8 mouse cellular contexts compared by ENCODE assay signal in the genomic region with DNA sequence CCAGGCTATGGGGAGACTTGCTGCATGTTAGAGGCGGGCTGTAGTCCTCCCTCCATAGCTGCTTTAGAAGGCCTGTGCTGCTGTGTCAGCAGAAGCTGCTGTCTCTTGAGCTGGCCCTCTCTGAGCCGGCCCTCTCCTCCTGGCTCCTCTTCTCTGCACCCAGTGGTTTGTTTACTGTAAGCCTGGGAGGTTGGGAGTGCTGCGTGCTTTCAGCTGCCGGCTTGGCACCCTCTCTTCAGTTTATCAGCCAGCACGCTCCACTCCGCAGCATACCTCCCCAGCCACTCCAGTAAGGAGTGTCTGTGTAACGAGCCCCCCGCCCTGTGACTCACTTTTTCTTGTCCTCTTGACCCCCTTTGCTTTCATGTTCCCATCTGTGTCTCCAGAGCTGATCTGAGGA. TPM values are rescaled to one million over a fixed set of nuclear protein-coding genes. Genes with fewer than 3 reads are reported as not detected.
DNase-seq lines count a peak whose midpoint lies in the region; ATAC-seq lines count a peak whose summit lies in the region.

No protein-coding gene starts in this region.

- H3K36me3 ChIP-seq in hindbrain, embryonic 10.5 days, result peaks cover 98% of the 10 kb centered on the region
- no peaks in the 10 kb centered on the region; the same call in 1 of the 2 replicates for H3K36me3 ChIP-seq in midbrain, embryonic 11.5 days (ENCODE audit: control insufficient read depth, insufficient read depth, low read length)

- intact Hi-C loops in heart, postnatal 25 days (cut with DNase I), result loop anchor here (2.0 kb wide), 2 partner anchors 74 to 164 kb away; no protein-coding TSS in a partner anchor

- H3K27me3 ChIP-seq in hindbrain, embryonic 10.5 days (ENCODE audit: insufficient read depth, poor library complexity, severe bottlenecking), result no peaks in the 10 kb centered on the region
- H3K27me3 ChIP-seq in midbrain, embryonic 11.5 days (ENCODE audit: control insufficient read depth, insufficient read depth, low read length), result no peaks in the 10 kb centered on the region; the same call in 1 of the 2 replicates

- peak; percentile 37 to 71 for DNase-seq in adrenal gland, adult (ENCODE audit: inconsistent age in 2 of 2, low spot score in 1 of 2)
- DNase-seq in adrenal gland, postnatal 25 days, result no peak
- peak; percentile 50 for DNase-seq in heart, postnatal 25 days (ENCODE audit: low spot score)
- peak; percentile 71 for DNase-seq in lung, postnatal 14 days
- no peak for DNase-seq in hindbrain, embryonic 10.5 days (ENCODE audit: low spot score)
- DNase-seq in midbrain, embryonic 11.5 days (ENCODE audit: low spot score, missing footprints), result no peak
- DNase-seq in thymus, postnatal 0 days (ENCODE audit: low spot score), result no peak

- no peak overlapping the region for H3K4me2 ChIP-seq in midbrain, embryonic 11.5 days

- 57% methylated on average over 8 of the region's 8 CpGs for WGBS in hindbrain, embryonic 10.5 days
- WGBS in midbrain, embryonic 11.5 days, result 58% methylated on average over 8 of the region's 8 CpGs

- peaks cover 34% of the 10 kb centered on the region for H3K4me1 ChIP-seq in brown adipose tissue, adult 24 weeks (ENCODE audit: control insufficient read depth, insufficient read depth, insufficient read length, low read length)
- 0 out of 2 replicates have a peak, but pooled peaks cover 13% of the 10 kb centered on the region for H3K4me1 ChIP-seq in hindbrain, embryonic 10.5 days (replicated peaks)
- H3K4me1 ChIP-seq in midbrain, embryonic 11.5 days (ENCODE audit: control insufficient read depth, insufficient read depth, low read length), result no peaks in the 10 kb centered on the region

- no peak overlapping the region for H3K9ac ChIP-seq in midbrain, embryonic 11.5 days (ENCODE audit: low read length)

- 0 out of 2 replicates have a peak overlapping the region, but pooled peaks have one; percentile 4 for H3K27ac ChIP-seq in brown adipose tissue, adult 24 weeks (replicated peaks; ENCODE audit: low read depth, low read length)
- no peak overlapping the region for H3K27ac ChIP-seq in hindbrain, embryonic 10.5 days
- H3K27ac ChIP-seq in midbrain, embryonic 11.5 days (ENCODE audit: low read depth, low read length), result no peak overlapping the region

- no peak for ATAC-seq in midbrain, embryonic 11.5 days (ENCODE audit: low FRiP score)

- no peak overlapping the region for H3K4me3 ChIP-seq in brown adipose tissue, adult 24 weeks (ENCODE audit: insufficient read depth, low read depth, low read length)
- no peak overlapping the region for H3K4me3 ChIP-seq in hindbrain, embryonic 10.5 days
- no peak overlapping the region for H3K4me3 ChIP-seq in midbrain, embryonic 11.5 days (ENCODE audit: low read depth, low read length)

- H3K9me3 ChIP-seq in hindbrain, embryonic 10.5 days, result no peaks in the 10 kb centered on the region
- no peaks in the 10 kb centered on the region for H3K9me3 ChIP-seq in midbrain, embryonic 11.5 days (ENCODE audit: control insufficient read depth, low read length)

RNA-seq across cellular contexts. Expression of a gene that starts 12.9 kb away (rescaled TPM):
- 39.3 and 54.1 TPM in 2 replicates for total RNA-seq in adrenal gland, postnatal 25 days (2021)
- polyA plus RNA-seq in brown adipose tissue, adult 24 weeks (2012; ENCODE audit: insufficient read depth, insufficient read length, missing spikeins), result 4.4 and 7.1 TPM in 2 replicates
- total RNA-seq in heart, postnatal 25 days (2021), result 1 to 10 TPM; 8.0 to 8.7 TPM
- polyA plus RNA-seq in hindbrain, embryonic 10.5 days (2016; fragmentation: Nextera tagmentation; extraction: Ambion mirVana), result 11.2 and 12.9 TPM in 2 replicates
- polyA plus RNA-seq in midbrain, embryonic 11.5 days (2014; fragmentation: Nextera tagmentation; extraction: Ambion mirVana), result 6.0 and 6.9 TPM in 2 replicates
- polyA plus RNA-seq in thymus, postnatal 0 days (2015; fragmentation: Nextera tagmentation; extraction: Ambion mirVana), result 10.5 and 11.5 TPM in 2 replicates

RNA-seq across cellular contexts. Expression of a gene that starts 21.3 kb away (rescaled TPM):
- total RNA-seq in adrenal gland, postnatal 25 days (2021), result 2.6 and 3.3 TPM in 2 replicates
- polyA plus RNA-seq in brown adipose tissue, adult 24 weeks (2012; ENCODE audit: insufficient read depth, insufficient read length, missing spikeins), result not detected in 2 replicates
- total RNA-seq in heart, postnatal 25 days (2021), result under 1 TPM; 0.55 to 0.64 TPM
- polyA plus RNA-seq in hindbrain, embryonic 10.5 days (2016; fragmentation: Nextera tagmentation; extraction: Ambion mirVana), result 0.14 TPM in 1 of 2 replicates, not detected in the other
- 0.10 TPM in 1 of 2 replicates, not detected in the other for polyA plus RNA-seq in midbrain, embryonic 11.5 days (2014; fragmentation: Nextera tagmentation; extraction: Ambion mirVana)
- polyA plus RNA-seq in thymus, postnatal 0 days (2015; fragmentation: Nextera tagmentation; extraction: Ambion mirVana), result 0.10 and 0.13 TPM in 2 replicates

RNA-seq across cellular contexts. Expression of a gene that starts 25.5 kb away (rescaled TPM):
- total RNA-seq in adrenal gland, postnatal 25 days (2021), result 93.5 and 115 TPM in 2 replicates
- 98.3 and 102 TPM in 2 replicates for polyA plus RNA-seq in brown adipose tissue, adult 24 weeks (2012; ENCODE audit: insufficient read depth, insufficient read length, missing spikeins)
- 10 to 100 TPM; 15.8 to 17.1 TPM for total RNA-seq in heart, postnatal 25 days (2021)
- polyA plus RNA-seq in hindbrain, embryonic 10.5 days (2016; fragmentation: Nextera tagmentation; extraction: Ambion mirVana), result 53.1 and 59.6 TPM in 2 replicates
- polyA plus RNA-seq in midbrain, embryonic 11.5 days (2014; fragmentation: Nextera tagmentation; extraction: Ambion mirVana), result 53.2 and 53.3 TPM in 2 replicates
- polyA plus RNA-seq in thymus, postnatal 0 days (2015; fragmentation: Nextera tagmentation; extraction: Ambion mirVana), result 37.3 and 40.5 TPM in 2 replicates

RNA-seq across cellular contexts. Expression of a gene that starts 30.2 kb away (rescaled TPM):
- 55.2 and 70.0 TPM in 2 replicates for total RNA-seq in adrenal gland, postnatal 25 days (2021)
- polyA plus RNA-seq in brown adipose tissue, adult 24 weeks (2012; ENCODE audit: insufficient read depth, insufficient read length, missing spikeins), result 55.0 and 67.5 TPM in 2 replicates
- total RNA-seq in heart, postnatal 25 days (2021), result 10 to 100 TPM; 19.1 to 21.4 TPM
- polyA plus RNA-seq in hindbrain, embryonic 10.5 days (2016; fragmentation: Nextera tagmentation; extraction: Ambion mirVana), result 44.7 and 49.7 TPM in 2 replicates
- polyA plus RNA-seq in midbrain, embryonic 11.5 days (2014; fragmentation: Nextera tagmentation; extraction: Ambion mirVana), result 38.0 and 47.0 TPM in 2 replicates
- polyA plus RNA-seq in thymus, postnatal 0 days (2015; fragmentation: Nextera tagmentation; extraction: Ambion mirVana), result 79.8 and 80.8 TPM in 2 replicates

RNA-seq across cellular contexts. Expression of a gene that starts 38.4 kb away (rescaled TPM):
- 7.1 and 9.4 TPM in 2 replicates for total RNA-seq in adrenal gland, postnatal 25 days (2021)
- 1.7 and 3.6 TPM in 2 replicates for polyA plus RNA-seq in brown adipose tissue, adult 24 weeks (2012; ENCODE audit: insufficient read depth, insufficient read length, missing spikeins)
- 1 to 10 TPM; 3.1 TPM for total RNA-seq in heart, postnatal 25 days (2021)
- 59.7 and 72.5 TPM in 2 replicates for polyA plus RNA-seq in hindbrain, embryonic 10.5 days (2016; fragmentation: Nextera tagmentation; extraction: Ambion mirVana)
- 57.0 and 64.8 TPM in 2 replicates for polyA plus RNA-seq in midbrain, embryonic 11.5 days (2014; fragmentation: Nextera tagmentation; extraction: Ambion mirVana)
- polyA plus RNA-seq in thymus, postnatal 0 days (2015; fragmentation: Nextera tagmentation; extraction: Ambion mirVana), result 34.6 and 39.0 TPM in 2 replicates

Comparison
In these comparisons a context has a peak if more than half of its experiments do, and no peak if none do; other contexts are left out.
1. DNase-seq: peak in adrenal gland, adult (2 of 2), heart, postnatal 25 days (single experiment) and lung, postnatal 14 days (single experiment); none in adrenal gland, postnatal 25 days (single experiment), hindbrain, embryonic 10.5 days (single experiment), midbrain, embryonic 11.5 days (single experiment) and thymus, postnatal 0 days (single experiment).